Mouse (Mus musculus): Measurements from ENCODE around the gene Plet1.

Gene Plet1

DNA sequence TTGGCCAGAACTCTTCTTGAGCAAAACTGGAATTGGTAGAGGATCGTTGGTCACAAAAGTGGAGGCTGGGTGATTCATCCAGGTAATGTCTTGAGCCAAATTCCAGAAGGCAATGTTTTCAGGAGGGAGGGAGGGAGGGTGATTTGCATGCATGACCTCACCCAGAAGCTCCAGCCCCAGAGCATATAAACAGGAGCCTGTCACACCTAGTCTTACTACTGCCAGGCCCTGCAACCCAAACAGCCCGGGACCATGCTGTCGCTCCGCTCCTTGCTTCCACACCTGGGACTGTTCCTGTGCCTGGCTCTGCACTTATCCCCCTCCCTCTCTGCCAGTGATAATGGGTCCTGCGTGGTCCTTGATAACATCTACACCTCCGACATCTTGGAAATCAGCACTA is at the start of gene Plet1:
Gene Plet1, plus strand, starts transcription at position 215 of the 400 bp plus-strand sequence.
- DNase-seq, result no peak

DNA sequence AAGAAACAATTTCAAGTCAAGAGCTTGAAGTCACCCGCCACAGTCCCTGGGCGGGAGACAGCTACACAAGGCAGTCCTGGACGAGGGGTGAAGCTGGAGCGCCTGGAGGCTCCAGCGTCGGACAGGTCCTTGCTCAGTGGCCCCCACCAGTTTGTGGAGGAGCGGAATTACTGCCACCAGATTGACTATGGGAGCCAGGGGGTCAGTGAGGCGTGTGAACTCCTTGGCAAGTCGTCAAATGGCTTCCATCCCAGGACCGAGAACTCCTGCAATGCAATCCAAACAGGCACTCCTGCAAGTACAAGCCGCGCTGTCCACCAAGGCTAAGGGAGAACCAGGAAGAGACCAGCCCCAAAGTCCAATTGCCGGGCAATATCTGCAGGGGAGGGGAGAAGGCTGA is 45.3 kb upstream of the Plet1 start:
- DNase-seq, result peak; percentile 54

DNA sequence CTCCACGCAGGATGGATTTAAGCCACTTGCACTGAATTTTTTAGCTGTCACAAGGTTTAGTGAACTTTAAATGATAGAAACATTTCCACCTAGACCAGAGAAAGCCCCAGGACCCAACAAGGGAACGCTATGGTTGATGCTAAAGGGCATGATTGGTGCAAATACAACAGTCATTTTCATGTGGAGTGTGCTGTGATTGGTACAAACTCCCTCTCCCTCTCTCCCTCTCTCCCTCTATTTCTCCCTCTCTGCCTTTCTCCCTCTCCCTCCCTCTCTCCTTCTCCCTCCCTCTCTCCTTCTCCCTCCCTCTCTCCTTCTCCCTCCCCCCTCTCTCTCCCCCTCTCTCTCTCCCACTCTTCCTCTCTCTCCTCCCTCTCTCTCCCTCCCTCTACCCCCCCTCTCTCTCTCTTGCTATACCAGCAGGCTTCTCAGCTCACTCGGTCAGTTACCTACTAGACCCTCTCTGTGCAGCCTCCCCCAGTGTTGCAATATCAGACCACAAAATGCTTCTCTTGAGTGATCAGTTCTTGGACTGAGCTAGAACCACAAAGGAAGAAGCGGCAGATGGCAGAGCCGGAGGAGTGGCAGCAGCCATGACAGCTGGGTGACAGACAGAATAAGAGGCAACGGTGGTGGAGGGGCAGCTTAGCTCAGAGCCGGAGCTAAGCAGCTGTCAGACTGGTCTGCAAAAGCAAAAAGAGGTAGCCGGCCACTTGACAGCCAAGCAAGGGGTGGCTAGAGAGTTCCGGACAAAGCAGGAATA is 42.7 kb upstream of the Plet1 start:
- DNase-seq, result no peak

DNA sequence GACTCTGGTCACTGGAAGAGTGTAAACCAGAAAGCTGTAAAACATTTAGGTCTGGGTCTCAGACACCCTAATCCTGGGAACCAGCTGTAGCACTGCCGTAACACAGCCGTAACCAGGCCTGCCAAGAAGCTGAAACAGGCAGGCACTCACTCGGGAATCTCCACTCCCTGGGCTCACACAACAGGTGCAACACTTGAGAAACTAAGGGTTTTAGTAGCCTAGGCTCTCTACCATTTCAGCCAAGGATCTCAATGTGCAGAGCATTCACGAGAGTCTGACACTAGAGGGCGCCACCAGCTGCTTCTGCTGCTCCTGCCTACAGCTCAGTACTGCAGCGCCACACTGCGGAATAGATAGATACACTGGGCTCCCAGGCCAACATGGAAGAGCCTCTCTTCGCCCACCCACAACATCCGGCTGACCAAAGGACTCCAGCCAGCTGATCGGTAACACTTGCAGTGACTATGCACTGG is 42.0 kb upstream of the Plet1 start:
- DNase-seq, result peak; percentile 74

DNA sequence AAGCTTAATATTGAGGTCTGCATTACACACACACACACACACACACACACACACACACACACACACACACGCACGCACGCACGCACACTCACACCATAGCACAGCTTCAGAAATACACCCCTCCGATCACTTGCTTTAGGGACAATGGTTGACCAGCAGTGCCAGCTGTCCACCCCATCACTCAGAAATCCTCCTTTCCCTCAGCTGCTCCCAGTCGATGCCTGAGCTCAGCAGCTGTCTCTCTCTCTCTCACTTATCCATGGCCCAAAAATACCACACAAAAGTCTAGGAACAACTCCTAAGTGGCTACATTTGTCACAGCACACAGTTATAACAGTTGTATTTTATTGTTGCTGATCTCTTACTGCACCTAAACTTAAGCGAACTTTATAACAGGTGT is 36.7 kb upstream of the Plet1 start:
- DNase-seq, result no peak

DNA sequence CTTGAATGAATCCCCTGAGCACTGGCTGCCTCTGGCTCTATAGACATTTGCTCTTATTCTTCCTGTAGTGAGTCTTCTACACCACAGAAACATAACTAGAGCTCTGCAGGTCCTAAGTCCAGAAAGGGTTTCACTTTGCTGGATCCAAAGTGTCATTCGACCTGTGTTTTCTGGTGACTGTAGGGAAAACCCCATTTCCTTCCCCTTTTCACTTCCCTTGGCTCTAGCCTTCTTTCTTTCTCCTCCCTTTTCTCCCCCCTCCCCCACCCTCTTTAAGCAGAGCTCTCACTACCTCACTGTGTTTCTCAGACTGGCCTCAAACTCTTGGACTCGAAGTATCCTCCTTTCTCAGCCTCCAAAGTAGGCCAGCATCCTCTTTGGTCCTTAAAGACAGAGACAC is 34.8 kb upstream of the Plet1 start:
- DNase-seq, result no peak

DNA sequence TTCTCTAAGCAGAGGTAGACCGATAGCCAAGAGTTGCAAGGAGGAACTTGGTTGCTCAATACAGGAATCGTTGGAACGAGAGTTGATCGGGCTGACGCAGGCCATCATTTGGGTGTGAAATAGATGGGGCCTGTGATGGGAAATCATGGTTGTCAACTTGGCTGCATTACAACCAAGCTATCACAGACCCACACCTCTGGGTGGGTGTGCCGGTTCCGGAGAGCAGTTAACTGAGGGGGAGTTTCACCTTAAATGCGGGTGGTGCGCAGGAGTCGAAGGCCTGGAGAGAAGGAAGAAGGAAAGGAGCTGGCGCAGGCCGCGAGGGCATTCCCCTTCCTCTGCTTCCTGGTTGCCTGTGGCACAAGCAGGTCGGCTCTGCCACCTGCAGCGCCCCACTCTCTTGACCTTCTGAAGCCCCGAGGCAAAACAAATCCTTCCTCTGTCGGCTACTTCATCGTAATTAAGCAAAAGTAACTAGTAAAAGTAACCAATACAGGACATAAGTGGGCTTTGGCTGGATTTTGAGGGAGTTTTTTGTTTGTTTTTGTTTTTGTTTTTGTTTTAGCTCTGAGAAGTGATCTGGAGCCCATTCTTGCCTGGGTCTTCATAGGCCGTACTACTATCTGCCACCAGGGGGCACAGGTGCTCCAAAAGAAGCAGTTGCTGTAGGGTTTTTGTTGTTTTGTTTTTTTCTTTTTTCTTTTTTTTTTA is 31.7 kb upstream of the Plet1 start:
- peak; percentile 54 for DNase-seq

DNA sequence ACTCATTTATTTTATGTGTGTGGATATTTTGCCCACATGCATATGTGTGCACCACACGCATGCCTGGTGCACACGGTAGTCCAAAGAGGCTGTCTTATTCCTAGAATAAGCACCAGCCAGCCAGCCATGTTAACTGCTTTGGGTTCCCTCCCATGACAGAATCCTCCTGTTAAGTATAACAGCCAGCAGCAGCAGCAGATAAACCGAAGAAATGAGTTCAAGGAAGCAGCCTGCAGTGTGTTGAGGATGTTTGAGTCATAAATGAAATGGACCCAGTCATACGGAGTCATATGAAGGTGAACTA is 31.2 kb upstream of the Plet1 start:
- DNase-seq, result no peak

DNA sequence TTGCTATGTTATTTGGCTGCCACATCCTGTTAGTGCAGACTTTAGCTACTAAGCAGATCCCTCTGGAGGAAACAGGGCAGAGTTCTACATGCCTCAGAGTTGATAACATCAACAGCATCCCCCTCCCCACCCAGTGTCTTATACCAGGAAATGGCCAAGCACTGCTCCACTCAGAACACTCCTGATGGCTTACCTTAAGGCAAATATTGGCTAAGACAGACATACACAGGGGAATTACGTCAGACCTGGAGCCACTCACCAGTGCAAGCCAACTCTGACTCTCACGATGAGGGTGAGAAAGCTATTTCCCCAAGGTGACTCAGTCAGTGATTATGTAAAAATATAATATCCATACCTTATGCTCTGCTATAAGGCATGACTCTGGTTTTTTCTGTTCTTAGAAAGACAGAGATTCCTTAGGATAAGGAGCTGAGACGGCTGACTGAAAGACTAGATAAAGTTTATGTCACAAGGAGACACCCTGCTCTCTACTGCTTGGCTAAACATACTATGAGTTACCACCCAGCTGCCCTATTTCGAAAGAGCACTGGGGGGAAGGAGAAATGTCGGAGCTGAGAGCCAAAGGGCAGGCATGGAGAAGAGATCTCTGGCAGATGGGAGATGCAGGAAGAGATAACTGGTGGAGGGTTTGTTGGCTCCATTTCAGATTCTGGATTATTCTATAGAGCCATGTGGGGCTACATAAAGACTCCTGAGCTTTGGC is 23.8 kb upstream of the Plet1 start:
- DNase-seq, result no peak

DNA sequence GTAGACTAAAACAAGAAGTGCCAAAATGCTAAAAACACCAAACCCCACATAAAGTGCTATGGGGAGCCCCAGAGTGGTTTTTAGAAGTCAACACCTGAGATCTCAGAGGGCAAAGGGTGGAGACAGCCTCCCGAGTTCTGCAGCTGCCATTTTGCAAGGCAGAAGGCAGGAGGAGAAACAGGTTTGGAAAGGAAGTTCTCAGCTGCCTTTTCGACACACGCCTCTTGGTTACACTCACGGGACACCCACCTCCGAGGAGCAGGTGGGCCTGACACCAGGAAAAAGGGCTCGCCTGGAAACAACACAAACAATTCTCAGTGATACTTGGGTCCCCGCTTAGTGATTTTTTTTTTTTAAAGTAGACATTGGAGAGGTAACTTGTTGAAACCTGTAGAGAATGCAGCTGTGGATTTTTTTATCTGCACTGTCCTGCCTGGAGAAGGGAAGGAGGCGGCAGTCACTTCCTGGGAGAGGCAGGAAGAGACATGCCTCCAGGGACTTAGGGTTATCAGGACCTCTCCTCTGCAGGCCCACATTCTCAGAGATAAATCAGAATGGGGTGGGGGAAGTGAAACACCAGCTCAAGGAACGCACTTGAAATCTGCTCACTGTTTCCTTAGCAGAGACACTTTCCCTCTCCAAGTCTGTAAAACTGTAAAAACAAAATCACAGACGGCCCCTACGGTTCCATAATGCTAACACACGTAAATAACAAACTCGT is 23.0 kb upstream of the Plet1 start:
- DNase-seq, result no peak

DNA sequence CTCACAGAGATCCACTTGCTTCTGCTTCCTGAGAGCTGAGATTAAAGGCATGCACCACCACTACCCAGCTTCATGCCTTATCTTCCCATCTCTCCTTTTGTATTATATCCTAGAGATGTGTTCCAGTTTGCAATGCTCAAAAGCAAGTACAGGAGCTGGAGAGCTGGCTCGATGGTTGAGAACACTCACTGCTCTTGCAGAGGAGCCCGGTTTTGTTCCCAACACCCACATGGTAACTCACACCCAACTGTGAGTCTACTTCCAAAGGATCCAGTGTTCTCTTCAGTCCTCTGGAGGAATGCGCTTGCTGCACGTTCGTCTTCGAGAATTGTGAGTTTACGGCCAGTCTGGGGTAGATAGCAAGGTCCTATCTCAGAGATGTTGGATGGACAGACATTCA is 19.0 kb upstream of the Plet1 start:
- DNase-seq, result no peak

DNA sequence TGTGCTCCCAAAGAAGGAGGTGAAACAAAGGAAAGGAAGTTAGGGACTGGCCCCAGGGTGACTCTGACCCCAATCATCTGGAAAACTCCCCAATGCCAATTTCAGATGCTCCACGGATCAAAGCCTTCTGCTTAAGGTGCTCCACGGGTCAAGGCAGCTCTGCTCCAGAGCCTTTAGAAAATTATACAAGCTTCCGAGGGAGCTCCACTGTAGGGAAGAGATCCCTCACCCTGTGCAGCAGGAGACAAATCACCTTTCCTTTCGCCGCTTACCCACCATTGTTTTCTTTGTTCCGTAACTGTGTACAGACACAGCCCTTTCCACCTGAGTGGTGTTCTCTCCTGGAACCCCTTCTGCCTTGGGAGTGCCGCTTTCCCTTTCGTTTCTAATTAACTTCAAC is 18.6 kb upstream of the Plet1 start:
- no peak for DNase-seq

DNA sequence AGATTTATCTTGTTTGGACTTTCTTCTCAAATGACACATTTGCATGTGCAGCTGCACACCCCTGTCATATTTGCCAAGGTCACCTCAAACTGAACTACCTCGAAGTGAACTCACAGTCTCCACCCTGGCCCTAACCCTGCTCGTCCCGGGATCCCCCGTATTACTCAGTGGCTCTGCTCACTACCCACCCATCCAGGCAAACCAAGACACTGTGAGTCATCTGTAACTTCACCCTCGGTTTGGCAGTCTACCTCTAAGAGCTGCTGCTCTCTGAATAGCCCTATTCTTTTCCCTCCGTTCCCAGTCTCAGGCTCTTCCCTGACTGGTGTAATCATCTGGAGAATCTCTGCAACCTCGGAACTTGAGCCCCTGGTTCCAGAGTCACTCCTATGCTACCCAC is 17.7 kb upstream of the Plet1 start:
- DNase-seq, result no peak

DNA sequence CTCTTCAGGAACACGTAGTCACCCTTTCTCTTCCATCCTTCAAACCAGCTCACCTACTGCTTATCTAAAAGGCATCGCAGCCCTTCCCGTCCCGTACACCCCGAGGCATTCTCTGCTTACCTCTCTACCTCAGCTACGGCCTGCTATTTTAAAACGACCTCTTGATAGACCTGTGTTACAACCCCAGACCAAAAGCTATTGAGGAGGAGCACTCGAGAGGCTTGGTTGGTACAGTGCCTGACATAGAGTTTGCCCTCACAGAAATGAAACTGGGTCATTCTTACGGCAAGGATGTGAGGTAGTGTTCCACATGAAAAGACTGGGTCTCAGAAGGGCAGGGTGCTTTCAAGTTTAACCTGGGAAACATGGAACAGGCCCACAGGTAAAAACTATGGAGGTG is 17.1 kb upstream of the Plet1 start:
- no peak for DNase-seq

DNA sequence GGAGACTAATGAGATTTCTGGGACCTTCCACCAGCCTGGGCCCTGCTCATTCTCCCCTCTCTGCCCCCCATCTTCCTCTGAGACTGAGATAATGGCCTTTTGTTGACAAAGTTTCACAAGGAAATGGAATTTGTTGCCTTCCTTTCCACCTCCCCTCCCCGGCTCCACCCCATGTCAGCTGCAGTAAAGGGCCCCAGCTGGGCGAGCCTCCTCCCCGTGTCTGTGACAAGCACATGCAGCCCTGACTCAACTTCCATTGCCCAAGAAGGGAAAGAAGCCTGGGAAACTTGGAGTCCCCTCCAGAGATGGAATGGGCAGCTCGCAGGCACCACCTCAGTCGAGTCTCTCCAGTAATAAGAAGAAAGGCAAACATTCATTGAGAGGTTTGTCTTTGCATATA is 15.5 kb upstream of the Plet1 start:
- no peak for DNase-seq

DNA sequence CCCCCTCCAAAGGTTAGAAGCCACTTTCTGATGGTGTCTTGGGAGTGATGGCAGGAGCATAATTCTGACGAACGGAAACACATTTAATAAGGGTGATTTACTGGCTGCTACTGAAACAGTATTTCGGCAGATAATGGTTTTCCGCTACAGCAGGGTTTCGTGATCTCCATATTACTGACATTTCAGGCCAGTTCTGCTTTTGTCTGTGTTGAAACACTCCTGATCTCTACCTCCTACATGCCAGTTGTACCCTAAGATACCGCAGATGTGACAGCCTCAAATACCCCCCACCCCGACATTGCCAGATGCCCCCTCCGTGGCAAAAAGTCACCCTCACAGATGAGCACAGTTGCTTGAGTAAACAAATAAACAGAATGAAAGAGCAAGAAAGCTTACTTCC is 14.8 kb upstream of the Plet1 start:
- no peak for DNase-seq

DNA sequence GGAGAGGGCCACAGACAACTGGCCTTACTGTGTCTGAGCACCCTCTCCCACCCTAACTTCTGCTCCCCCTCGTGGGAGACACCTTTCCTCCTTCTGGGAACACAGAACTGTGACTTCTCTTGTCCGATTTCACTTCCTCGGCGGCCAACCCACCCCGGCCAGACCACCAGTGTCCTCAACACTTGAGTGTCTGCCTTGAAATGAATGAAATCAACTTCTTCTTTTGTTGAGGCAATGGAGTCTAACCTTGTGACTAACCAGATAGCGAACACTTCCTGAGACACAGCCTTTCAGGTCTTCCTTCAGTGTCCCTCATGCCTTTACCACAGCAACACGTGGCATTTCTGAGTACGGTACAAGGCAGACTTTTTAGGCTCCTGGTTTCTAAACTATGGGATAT is 11.6 kb upstream of the Plet1 start:
- no peak for DNase-seq

DNA sequence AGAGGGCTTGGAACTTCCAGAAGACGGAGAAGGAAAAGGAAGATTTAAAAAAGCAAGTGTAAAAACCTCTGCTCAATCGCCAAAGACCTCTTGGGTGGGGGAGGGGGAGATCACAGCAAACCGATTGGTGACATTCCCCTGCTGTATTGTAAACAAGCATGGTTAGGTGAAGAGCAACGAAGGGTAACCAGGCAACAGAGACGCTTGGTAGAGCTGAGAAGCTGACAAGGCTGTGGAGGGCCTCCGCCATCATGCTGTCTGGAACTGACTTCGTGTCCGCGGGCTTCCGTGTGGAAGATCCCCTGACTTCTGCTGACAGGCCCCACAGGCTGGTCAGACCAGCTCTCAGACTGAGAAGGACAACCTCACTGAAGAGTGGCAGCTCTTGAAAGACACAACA is 8.8 kb upstream of the Plet1 start:
- no peak for DNase-seq

DNA sequence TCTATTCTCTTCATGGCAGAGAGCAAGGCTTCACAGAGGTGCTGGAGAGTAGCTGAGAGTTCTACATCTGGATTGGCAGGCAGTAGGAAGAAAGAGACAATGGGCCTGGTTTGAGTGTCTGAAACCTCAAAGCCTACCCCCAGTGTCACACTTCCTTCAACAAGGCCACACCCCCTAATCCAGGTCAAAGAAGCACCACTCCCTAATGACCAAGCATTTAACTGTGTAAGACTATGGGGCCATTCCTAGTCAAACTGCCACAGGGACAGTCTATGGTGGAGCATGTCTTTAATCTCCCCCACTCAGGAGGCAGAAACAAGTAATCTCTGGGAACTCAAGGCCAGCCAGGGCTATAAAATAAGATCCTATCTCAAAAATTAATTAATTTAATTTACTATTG is 3.5 kb upstream of the Plet1 start:
- no peak for DNase-seq

DNA sequence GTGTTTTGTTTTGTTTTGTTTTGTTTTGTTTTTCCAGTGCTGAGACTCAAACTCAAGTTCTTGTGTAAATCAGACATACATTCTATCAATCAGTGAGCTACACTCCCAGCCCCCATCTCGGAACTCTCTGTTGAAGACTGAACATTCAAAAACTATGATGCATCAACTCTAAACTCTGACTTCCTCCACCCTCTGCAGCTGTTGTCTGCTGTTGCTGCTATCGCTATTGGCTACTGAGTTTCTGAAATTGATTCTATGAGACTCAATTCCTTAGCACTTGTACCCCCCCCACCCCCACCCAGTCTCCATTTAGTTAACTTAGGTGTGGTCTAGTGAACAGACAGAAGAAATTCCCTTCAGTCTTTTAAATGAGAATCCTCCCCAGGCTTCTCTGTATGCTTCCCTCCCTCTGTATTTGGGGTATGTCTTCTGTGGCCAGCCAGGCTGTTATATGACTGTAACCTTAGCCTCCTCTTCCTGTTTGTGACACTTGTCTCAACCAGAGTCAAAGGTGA is 2.7 kb upstream of the Plet1 start:
- DNase-seq, result no peak

DNA sequence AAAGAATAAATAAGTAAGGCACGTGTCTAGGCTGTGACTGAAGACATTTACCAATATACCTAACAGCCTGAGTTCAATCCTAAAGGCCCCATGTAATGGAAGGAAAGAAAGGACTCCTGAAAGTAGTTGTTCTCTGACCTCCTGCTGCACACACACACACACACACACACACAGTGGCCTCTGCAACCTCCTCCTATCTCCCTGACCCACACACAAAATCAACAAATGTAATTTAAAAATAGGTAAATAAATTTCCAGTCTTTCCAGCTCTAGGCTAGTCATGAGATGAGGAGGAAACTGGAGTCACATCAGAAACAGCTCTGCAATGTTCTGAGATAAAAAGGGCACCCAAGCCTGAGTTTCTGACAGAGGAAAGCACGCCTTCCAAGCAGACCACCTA is 548 bp upstream of the Plet1 start:
- no peak for DNase-seq

DNA sequence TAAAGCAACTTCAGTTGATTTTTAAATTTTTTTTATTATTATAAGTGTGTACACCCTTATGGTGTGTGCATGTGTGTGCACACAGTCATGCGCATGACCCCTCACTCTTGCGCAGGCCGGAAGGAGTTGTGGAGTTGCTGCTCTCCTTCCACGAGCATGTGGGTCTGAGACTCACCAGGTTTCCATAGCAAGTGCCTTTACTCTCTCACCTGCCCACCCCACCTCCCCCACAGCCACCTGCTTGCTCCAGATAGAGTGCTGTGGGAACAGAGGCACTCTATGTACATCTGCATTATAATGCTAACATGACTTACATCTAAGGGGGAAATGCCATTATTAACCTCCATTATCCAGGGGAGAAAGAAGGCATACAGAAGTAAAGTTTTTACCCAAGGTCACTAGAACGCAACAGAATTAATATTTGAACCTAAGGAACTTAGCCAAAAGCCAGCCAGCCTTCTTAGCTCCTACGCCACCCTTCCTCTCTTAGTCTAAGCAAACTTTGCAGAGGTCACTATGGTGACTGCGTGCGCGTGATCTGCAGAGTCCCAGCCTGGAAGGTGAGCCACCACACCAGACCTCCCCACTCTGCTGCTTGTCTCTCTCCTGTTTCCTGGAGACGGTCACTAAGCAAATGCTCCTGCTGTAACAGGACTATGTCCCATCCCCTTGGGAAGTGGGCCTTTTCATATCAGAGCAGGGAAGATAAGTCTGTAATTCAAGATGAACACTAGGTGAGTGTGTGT is 1.3 kb downstream of the Plet1 start:
- no peak for DNase-seq

DNA sequence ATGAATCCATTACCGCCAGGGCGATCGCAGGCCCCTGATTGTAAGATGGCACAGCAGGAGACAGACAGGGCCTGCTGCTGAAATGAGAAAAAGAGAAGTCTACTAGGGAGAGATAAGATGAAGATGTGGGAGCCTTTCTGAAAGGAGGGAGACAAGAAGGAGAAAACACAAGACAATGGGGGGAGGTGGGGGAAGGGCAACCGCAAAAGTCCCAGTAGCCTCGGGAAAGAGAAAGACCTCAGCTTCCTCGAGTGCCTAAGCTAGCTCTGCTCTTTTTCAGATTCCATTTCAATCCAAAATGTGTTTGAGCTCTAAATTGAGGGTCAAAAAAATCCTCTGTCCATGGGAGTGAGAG is 1.8 kb downstream of the Plet1 start:
- DNase-seq, result no peak

All from cerebellum, adult 8-10 months (tissue).